Mouse (Mus musculus) neutrophil, adult 65 days (primary cell): Measurements from ENCODE around the gene Arfgef2. TPM values are rescaled to one million over a fixed set of nuclear protein-coding genes. Genes with fewer than 3 reads are reported as not detected.

ENCODE experiments used
- total RNA-seq: library from RNA; stranded (reverse); gene quantifications from 2 replicates; pipeline ENCODE4 v1.2.4, GENCODE M21; 2023

Arfgef2 gene
- 43.0 and 52.8 TPM in 2 replicates for total RNA-seq

GRCm38 (mm10) chr2:166805250-166806172, at the start of gene Arfgef2:
Gene Arfgef2 (plus strand): TSS chr2:166805588.

GRCm38 (mm10) chr2:166792355-166792754, 13.0 kb upstream of the Arfgef2 start, which contains the start of gene Trp53rkb:
Gene Trp53rkb (plus strand): TSS chr2:166792531.

GRCm38 (mm10) chr2:166905711-166906522, 100.5 kb downstream of the Arfgef2 start, which contains the start of gene Cse1l:
Gene Cse1l (plus strand): TSS chr2:166906040.

Other genes with a start within 250 kb of the Arfgef2 start
- gene Prex1, start 91.8 kb upstream of the Arfgef2 start, total RNA-seq, result 191 and 259 TPM in 2 replicates
- 3.3 and 4.0 TPM in 2 replicates for gene Trp53rkb, start 13.1 kb upstream of the Arfgef2 start, total RNA-seq
- gene Cse1l, start 100.5 kb downstream of the Arfgef2 start, total RNA-seq, result 33.4 and 40.3 TPM in 2 replicates
- 44.7 and 67.0 TPM in 2 replicates for gene Stau1, start 190.7 kb downstream of the Arfgef2 start, total RNA-seq
- 30.3 and 41.1 TPM in 2 replicates for gene Ddx27, start 209.6 kb downstream of the Arfgef2 start, total RNA-seq